Mouse (Mus musculus) stomach, postnatal 0 days (tissue): ENCODE results near the gene Wnt2b. TPM values are rescaled to one million over a fixed set of nuclear protein-coding genes. Genes with fewer than 3 reads are reported as not detected.

Experiments used
- ATAC-seq: fragments of 200-750 bp; cut with Nextera tagmentation; 2 replicates; pipeline ENCODE4 v1.8.0; 2017; ENCODE audit not compliant: low FRiP score, low TSS enrichment
- DNase-seq: peaks from one replicate; pipeline ENCODE4 v3.0.0-alpha.2; 2016; ENCODE audit warnings: low spot score
- H3K27ac ChIP-seq: fragments of 300-500 bp; sonication (generic); replicated peaks from 2 replicates; pipeline ENCODE4 v1.5.1; 2014; ENCODE audit warnings: mild to moderate bottlenecking, control low read depth
- H3K27me3 ChIP-seq: fragments of 300-500 bp; sonication (generic); 2 replicates; pipeline ENCODE4 v1.6.1; 2014; ENCODE audit warnings: low read length; ENCODE audit not compliant: control insufficient read depth, insufficient read depth
- H3K36me3 ChIP-seq: fragments of 300-500 bp; sonication (generic); 2 replicates; pipeline ENCODE4 v1.6.1; 2014; ENCODE audit warnings: low read length, mixed read lengths; ENCODE audit not compliant: control insufficient read depth, insufficient read depth
- H3K4me1 ChIP-seq: fragments of 300-500 bp; sonication (generic); replicated peaks from 2 replicates; pipeline ENCODE4 v1.6.1; 2014; ENCODE audit warnings: antibody characterized with exemption; ENCODE audit not compliant: control insufficient read depth, insufficient read depth
- H3K4me2 ChIP-seq: fragments of 300-500 bp; sonication (generic); replicated peaks from 2 replicates; pipeline ENCODE4 v1.6.1; 2014; ENCODE audit warnings: low read depth, mild to moderate bottlenecking, control low read depth, moderate library complexity
- H3K4me3 ChIP-seq: fragments of 300-500 bp; sonication (generic); 2 replicates; pipeline ENCODE4 v1.5.1; 2014; ENCODE audit warnings: low read depth, low read length, control low read depth
- H3K9ac ChIP-seq: fragments of 300-500 bp; sonication (generic); 2 replicates; pipeline ENCODE4 v1.6.1; 2014; ENCODE audit warnings: mild to moderate bottlenecking, low read length, control low read depth, mixed read lengths
- H3K9me3 ChIP-seq: fragments of 300-500 bp; sonication (generic); 2 replicates; pipeline ENCODE4 v1.6.1; 2016; ENCODE audit warnings: low read length; ENCODE audit not compliant: control insufficient read depth
- CTCF ChIP-seq: IDR thresholded peaks from 2 replicates; pipeline ENCODE4 v1.5.1; 2016; ENCODE audit warnings: antibody characterized with exemption, low read depth, mild to moderate bottlenecking, moderate library complexity
- EP300 ChIP-seq: optimal IDR thresholded peaks from 2 replicates; pipeline ENCODE3; 2016; ENCODE audit warnings: antibody characterized with exemption
- WGBS: fragments of 180-500 bp; shearing (Covaris S2); extraction: QIAGEN DNeasy Blood & Tissue Kit; methylation state at CpG from one replicate; pipeline ENCODE4 v1.1.7; 2014; 5-methylcytosine and 5-hydroxymethylcytosine counted together
- polyA plus RNA-seq: library from polyadenylated mRNA; unstranded; fragments of >200 nt; fragmentation: Nextera tagmentation; extraction: Ambion mirVana; gene quantifications from 2 replicates; pipeline ENCODE4 v1.2.1, GENCODE M21; 2015

The Wnt2b gene
- polyA plus RNA-seq, 1 experiment from 2014 or later, result 1.3 TPM

DNA sequence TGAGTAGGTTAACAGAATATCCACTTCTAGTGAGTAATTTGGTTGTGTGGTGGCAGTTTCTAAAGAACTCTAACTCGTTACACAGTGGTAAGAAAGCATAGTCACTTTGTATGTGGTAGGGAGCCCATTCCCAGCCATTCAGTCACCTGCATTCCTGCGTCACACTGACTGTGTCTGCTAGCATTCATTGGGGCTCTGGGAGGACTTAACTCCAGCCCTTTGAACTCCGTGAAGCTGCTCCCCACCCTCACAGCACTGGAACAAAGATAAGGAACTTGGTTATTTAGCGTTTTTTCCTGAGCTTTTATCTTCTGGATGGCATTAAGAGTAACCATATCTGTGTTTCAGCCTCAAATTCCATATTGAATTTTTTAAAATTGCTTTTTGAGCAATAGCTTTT, 23.4 kb downstream of the Wnt2b start:
- H3K4me1 ChIP-seq, result no peaks in the 10 kb centered on the region
- H3K36me3 ChIP-seq, result 0 out of 2 replicates have a peak, but pooled peaks cover 7% of the 10 kb centered on the region
- H3K9ac ChIP-seq, result no peak overlapping the region
- no peak for TF ChIP-seq EP300
- no peak for TF ChIP-seq CTCF
- WGBS, result 51% methylated on average over 4 of the region's 4 CpGs
- H3K4me2 ChIP-seq, result no peak overlapping the region
- ATAC-seq, result no peak
- no peaks in the 10 kb centered on the region for H3K9me3 ChIP-seq
- no peaks in the 10 kb centered on the region for H3K27me3 ChIP-seq
- no peak for DNase-seq
- H3K4me3 ChIP-seq, result no peak overlapping the region
- H3K27ac ChIP-seq, result no peak overlapping the region

- no peaks in the 10 kb centered on the region for H3K4me1 ChIP-seq
- H3K4me2 ChIP-seq, result no peak overlapping the region
- TF ChIP-seq EP300, result no peak
- no peak for TF ChIP-seq CTCF
- DNase-seq, result no peak
- H3K4me3 ChIP-seq, result no peak overlapping the region
- WGBS, result 72% methylated on average over 2 of the region's 2 CpGs
- H3K9me3 ChIP-seq, result no peaks in the 10 kb centered on the region
- no peak overlapping the region for H3K9ac ChIP-seq
- no peak overlapping the region for H3K27ac ChIP-seq
- H3K36me3 ChIP-seq, result 0 out of 2 replicates have a peak, but pooled peaks cover 7% of the 10 kb centered on the region
- no peak for ATAC-seq
- H3K27me3 ChIP-seq, result no peaks in the 10 kb centered on the region
Measured at GRCm38 (mm10) chr3:104937728-104938305, 23.9 kb downstream of the Wnt2b start.

GRCm38 (mm10) chr3:104929385-104929784, 32.3 kb downstream of the Wnt2b start:
- 93% methylated on average over 6 of the region's 6 CpGs for WGBS
- no peak for DNase-seq
- Histone ChIP-seq H3K27me3 (no peaks in the 10 kb centered on the region), H3K4me1 (no peaks in the 10 kb centered on the region), H3K27ac (no peak overlapping the region), H3K36me3 (peaks cover 7% of the 10 kb centered on the region), H3K9ac (no peak overlapping the region), H3K9me3 (no peaks in the 10 kb centered on the region), H3K4me3 (no peak overlapping the region), H3K4me2 (no peak overlapping the region)
- TF ChIP-seq CTCF, result no peak
- TF ChIP-seq EP300, result no peak
- no peak for ATAC-seq

- ATAC-seq (no peak), DNase-seq (no peak)
- no peaks in the 10 kb centered on the region for H3K36me3 ChIP-seq
- no peak overlapping the region for H3K9ac ChIP-seq
- H3K27ac ChIP-seq, result no peak overlapping the region
- H3K27me3 ChIP-seq, result no peaks in the 10 kb centered on the region
- TF ChIP-seq CTCF, result no peak
- TF ChIP-seq EP300, result no peak
- H3K4me3 ChIP-seq, result no peak overlapping the region
- H3K4me2 ChIP-seq, result no peak overlapping the region
- WGBS, result 42% methylated on average over 3 of the region's 3 CpGs
- no peaks in the 10 kb centered on the region for H3K4me1 ChIP-seq
- H3K9me3 ChIP-seq, result no peaks in the 10 kb centered on the region
Measured at GRCm38 (mm10) chr3:104914986-104915385, 46.7 kb downstream of the Wnt2b start.

DNA sequence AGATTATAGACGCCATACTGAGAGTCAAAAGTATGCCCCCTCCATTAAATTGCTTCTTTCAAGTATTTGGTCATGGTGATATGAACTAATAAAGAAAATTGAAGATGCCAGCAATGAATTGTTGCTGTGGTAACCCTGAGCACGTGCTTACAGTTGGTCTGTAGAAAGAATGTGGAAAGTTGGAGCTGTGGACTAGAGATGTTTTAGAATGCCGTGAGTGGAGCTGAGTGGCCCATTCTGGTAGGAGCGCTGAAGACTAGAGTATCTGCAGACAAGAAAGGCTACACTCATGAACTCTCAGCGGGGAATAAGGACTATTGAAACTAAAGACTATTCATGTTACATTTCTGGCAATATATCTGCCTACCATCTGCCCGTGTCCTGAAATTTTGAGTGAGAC, 52.5 kb downstream of the Wnt2b start:
- DNase-seq (no peak), ATAC-seq (no peak)
- H3K9ac ChIP-seq, result no peak overlapping the region
- 92% methylated on average over 6 of the region's 6 CpGs for WGBS
- H3K36me3 ChIP-seq, result peaks cover 2% of the 10 kb centered on the region
- no peaks in the 10 kb centered on the region for H3K9me3 ChIP-seq
- no peaks in the 10 kb centered on the region for H3K4me1 ChIP-seq
- no peak overlapping the region for H3K27ac ChIP-seq
- H3K4me2 ChIP-seq, result no peak overlapping the region
- no peak for TF ChIP-seq CTCF
- TF ChIP-seq EP300, result no peak
- no peaks in the 10 kb centered on the region for H3K27me3 ChIP-seq
- H3K4me3 ChIP-seq, result no peak overlapping the region

- no peak overlapping the region for H3K4me3 ChIP-seq
- no peak overlapping the region for H3K27ac ChIP-seq
- ATAC-seq (no peak), DNase-seq (no peak)
- TF ChIP-seq EP300 (no peak), CTCF (no peak)
- no peak overlapping the region for H3K9ac ChIP-seq
- H3K36me3 ChIP-seq, result peaks cover 2% of the 10 kb centered on the region
- WGBS, result 90% methylated on average over 3 of the region's 3 CpGs
- H3K27me3 ChIP-seq, result no peaks in the 10 kb centered on the region
- no peaks in the 10 kb centered on the region for H3K9me3 ChIP-seq
- H3K4me2 ChIP-seq, result no peak overlapping the region
- H3K4me1 ChIP-seq, result no peaks in the 10 kb centered on the region
Measured at GRCm38 (mm10) chr3:104906007-104906406, 55.7 kb downstream of the Wnt2b start.
